14 mouse cellular contexts compared by ENCODE assay signal in genomic region chr1:180359311-180359710, GRCm38 (mm10). TPM values are rescaled to one million over a fixed set of nuclear protein-coding genes. Genes with fewer than 3 reads are reported as not detected.
DNase-seq lines count a peak whose midpoint lies in the region; ATAC-seq and TF ChIP-seq lines count a peak whose summit lies in the region.
"Had no signal": no experiment of that assay in that cellular context is flagged by ENCODE, and none has a peak within 500 bp of the region (broad histone marks: within the 10 kb centered on the region; RNA-seq: fewer than 3 reads in every experiment).

No protein-coding gene starts in this region.

- H3K4me1 ChIP-seq in heart, postnatal 0 days (ENCODE audit: control insufficient read depth, insufficient read depth), result peaks cover 39% of the 10 kb centered on the region
- peaks cover 44% of the 10 kb centered on the region for H3K4me1 ChIP-seq in heart, embryonic 11.5 days (ENCODE audit: control insufficient read depth, insufficient read depth, low read length)
- no peaks in the 10 kb centered on the region; the same call in 1 of the 2 replicates for H3K4me1 ChIP-seq in midbrain, embryonic 11.5 days (ENCODE audit: control insufficient read depth, insufficient read depth, low read length)

- no peak overlapping the region for H3K4me3 ChIP-seq in heart, postnatal 0 days (ENCODE audit: low read depth, low read length)
- H3K4me3 ChIP-seq in heart, embryonic 11.5 days (ENCODE audit: low read depth, low read length), result no peak overlapping the region
- no peak overlapping the region for H3K4me3 ChIP-seq in midbrain, embryonic 11.5 days (ENCODE audit: low read depth, low read length)
- H3K4me3 ChIP-seq: limb, embryonic 15.5 days had no signal

- H3K27ac ChIP-seq in heart, postnatal 0 days (ENCODE audit: low read depth), result 0 out of 2 replicates have a peak overlapping the region, but pooled peaks have one; percentile 19
- H3K27ac ChIP-seq in heart, embryonic 11.5 days (ENCODE audit: low read depth, low read length), result no peak overlapping the region
- no peak overlapping the region for H3K27ac ChIP-seq in midbrain, embryonic 11.5 days (ENCODE audit: low read depth, low read length)
- H3K27ac ChIP-seq: kidney, postnatal 0 days; limb, embryonic 15.5 days had no signal

- no peak overlapping the region for H3K9ac ChIP-seq in heart, postnatal 0 days (replicated peaks; ENCODE audit: low read depth, low read length)
- no peak overlapping the region for H3K9ac ChIP-seq in heart, embryonic 11.5 days (ENCODE audit: low read depth, low read length)
- no peak overlapping the region for H3K9ac ChIP-seq in midbrain, embryonic 11.5 days (ENCODE audit: low read length)
- H3K9ac ChIP-seq: limb, embryonic 15.5 days; liver, postnatal 0 days had no signal

- peak; percentile 14; the same call in 1 of the 2 replicates for ATAC-seq in heart, postnatal 0 days (ENCODE audit: insufficient read depth, low read depth)
- no peak for ATAC-seq in heart, embryonic 11.5 days (replicated peaks; ENCODE audit: insufficient number of reproducible peaks, low FRiP score, low TSS enrichment)
- ATAC-seq in midbrain, embryonic 11.5 days (ENCODE audit: low FRiP score), result no peak
- ATAC-seq: intestine, postnatal 0 days; liver, postnatal 0 days; Patski had no signal

- H3K27me3 ChIP-seq in heart, postnatal 0 days (ENCODE audit: control insufficient read depth, insufficient read depth, low read length), result no peaks in the 10 kb centered on the region
- peaks cover 6% of the 10 kb centered on the region; the same call in 1 of the 2 replicates for H3K27me3 ChIP-seq in heart, embryonic 11.5 days (ENCODE audit: control insufficient read depth, insufficient read depth, low read length)
- no peaks in the 10 kb centered on the region for H3K27me3 ChIP-seq in midbrain, embryonic 11.5 days (ENCODE audit: control insufficient read depth, insufficient read depth, low read length)
- H3K27me3 ChIP-seq: limb, embryonic 15.5 days; Patski had no signal

- no peaks in the 10 kb centered on the region for H3K9me3 ChIP-seq in heart, postnatal 0 days (replicated peaks; ENCODE audit: control insufficient read depth, low read length)
- H3K9me3 ChIP-seq in heart, embryonic 11.5 days (replicated peaks; ENCODE audit: control insufficient read depth, low read length), result no peaks in the 10 kb centered on the region
- H3K9me3 ChIP-seq in midbrain, embryonic 11.5 days (ENCODE audit: control insufficient read depth, low read length), result no peaks in the 10 kb centered on the region
- H3K9me3 ChIP-seq: limb, embryonic 15.5 days had no signal

- WGBS in heart, postnatal 0 days, result 62% methylated on average over 5 of the region's 5 CpGs
- 71% methylated on average over 5 of the region's 5 CpGs for WGBS in heart, embryonic 11.5 days (ENCODE audit: insufficient replicate concordance)
- WGBS in midbrain, embryonic 11.5 days, result 87% methylated on average over 5 of the region's 5 CpGs

- TF ChIP-seq CTCF in heart, postnatal 0 days (IDR thresholded peaks at IDR 0.05; ENCODE audit: low read depth), result no peak

- H3K4me2 ChIP-seq in heart, postnatal 0 days (ENCODE audit: low read depth, low read length), result no peak overlapping the region
- no peak overlapping the region for H3K4me2 ChIP-seq in heart, embryonic 11.5 days
- H3K4me2 ChIP-seq in midbrain, embryonic 11.5 days, result no peak overlapping the region
- H3K4me2 ChIP-seq: limb, embryonic 15.5 days had no signal

- TF ChIP-seq EP300 in heart, postnatal 0 days (IDR thresholded peaks at IDR 0.05; ENCODE audit: low read depth), result no peak

- peak; percentile 46 for DNase-seq in heart, postnatal 0 days (ENCODE audit: low spot score)
- peak; percentile 63 to 65 for DNase-seq in CD8-positive naive resting alpha-beta T cell, adult 2 months (ENCODE audit: low read depth in 2 of 2, low spot score in 2 of 2)
- peak; percentile 48 to 55 for DNase-seq in heart, postnatal 10 days
- peak; percentile 82 for DNase-seq in thymus, postnatal 0 days (ENCODE audit: low spot score)
- DNase-seq in spleen, adult 18-20 months, result no peak
- no peak for DNase-seq in frontal cortex, adult 2 months (ENCODE audit: extremely low spot score in 1 of 2, low spot score in 1 of 2)
- DNase-seq in midbrain, embryonic 11.5 days (ENCODE audit: low spot score, missing footprints), result no peak
- DNase-seq: cerebellum, postnatal 36 days; liver, postnatal 0 days had no signal

- peaks cover 9% of the 10 kb centered on the region; the same call in 1 of the 2 replicates for H3K36me3 ChIP-seq in heart, postnatal 0 days (replicated peaks; ENCODE audit: control insufficient read depth, insufficient read depth, low read length)
- H3K36me3 ChIP-seq in heart, embryonic 11.5 days (ENCODE audit: control insufficient read depth, insufficient read depth, low read length), result no peaks in the 10 kb centered on the region
- H3K36me3 ChIP-seq in midbrain, embryonic 11.5 days (ENCODE audit: control insufficient read depth, insufficient read depth, low read length), result no peaks in the 10 kb centered on the region

- intact Hi-C loops in heart, postnatal 10 days (cut with DNase I), result no loop called here

RNA-seq across cellular contexts. Expression of gene Itpkb, which starts 29.0 kb away (rescaled TPM):
- 21.7 and 24.9 TPM in 2 replicates for total RNA-seq in heart, postnatal 0 days (2014; rRNA removed; ENCODE audit: low replicate concordance)
- polyA plus RNA-seq in heart, postnatal 0 days (2015; fragmentation: Nextera tagmentation; extraction: Ambion mirVana), result 5.1 and 5.4 TPM in 2 replicates
- polyA plus RNA-seq in heart, embryonic 11.5 days (2014; fragmentation: Nextera tagmentation; extraction: Ambion mirVana), result 3.2 and 4.0 TPM in 2 replicates
- total RNA-seq in heart, postnatal 10 days (2021), result 10 to 100 TPM; 81.4 to 93.6 TPM
- 12.4 and 17.6 TPM in 2 replicates for polyA plus RNA-seq in thymus, postnatal 0 days (2015; fragmentation: Nextera tagmentation; extraction: Ambion mirVana)
- polyA plus RNA-seq in frontal cortex, adult 2 months (2012; rRNA removed), result 8.9 and 9.2 TPM in 2 replicates
- polyA plus RNA-seq in midbrain, embryonic 11.5 days (2014; fragmentation: Nextera tagmentation; extraction: Ambion mirVana), result 1.9 and 2.0 TPM in 2 replicates

Comparison
In these comparisons a context has a peak if more than half of its experiments do, and no peak if none do; other contexts are left out.
1. DNase-seq: peak in heart, postnatal 0 days (single experiment), CD8-positive naive resting alpha-beta T cell, adult 2 months (2 of 2), heart, postnatal 10 days (2 of 2) and thymus, postnatal 0 days (single experiment); none in spleen, adult 18-20 months (0 of 2), frontal cortex, adult 2 months (0 of 2) and midbrain, embryonic 11.5 days (single experiment).